Mouse (Mus musculus) spleen, adult 2 months (tissue): ENCODE data around the gene Foxl1.

Experiments
- CTCF ChIP-seq: fragments of 200-500 bp; IDR thresholded peaks from 2 replicates; pipeline ENCODE4 v1.5.1; 2011; ENCODE audit warnings: mild to moderate bottlenecking, inconsistent platforms; ENCODE audit not compliant: insufficient read depth, insufficient read length, insufficient replicate concordance; ENCODE audit errors: extremely low read depth
- POLR2A ChIP-seq: fragments of 200-500 bp; IDR thresholded peaks from 2 replicates; pipeline ENCODE4 v1.6.1; 2011; ENCODE audit warnings: low read depth, low read length, inconsistent platforms

DNA sequence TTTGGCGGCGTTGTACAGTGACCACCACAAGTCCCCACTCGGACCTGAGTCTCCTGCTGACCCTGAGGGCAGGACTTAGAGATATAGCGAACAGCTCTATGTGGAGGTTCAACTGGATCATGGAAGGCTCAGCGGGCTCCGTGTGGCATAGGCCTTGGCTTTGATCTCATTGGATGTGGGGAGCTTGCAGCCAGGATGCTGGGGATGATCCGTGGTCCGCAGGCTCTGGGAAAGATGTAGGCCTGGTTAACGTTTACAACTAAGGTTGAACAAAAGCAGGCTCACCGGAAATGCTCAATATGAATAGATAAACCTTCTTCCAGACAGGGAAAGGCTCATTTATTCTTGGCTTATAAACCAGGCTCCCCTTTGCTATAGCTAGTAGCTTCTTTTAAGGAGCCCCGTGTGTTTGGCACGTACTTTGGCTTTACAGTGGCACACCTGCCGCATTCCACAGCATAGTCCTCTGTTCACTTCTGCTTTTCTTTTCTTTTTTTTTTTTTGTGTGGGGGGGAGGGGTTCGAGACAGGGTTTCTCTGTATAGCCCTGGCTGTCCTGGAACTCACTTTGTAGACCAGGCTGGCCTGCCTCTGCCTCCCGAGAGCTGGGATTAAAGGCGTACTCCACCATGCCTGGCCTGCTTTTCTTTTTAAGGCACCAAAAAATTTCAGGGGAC is 1.7 kb downstream of the Foxl1 start:
- no peak for TF ChIP-seq CTCF
- no peak for TF ChIP-seq POLR2A
